Mouse (Mus musculus): ENCODE measurements around the gene Rgmb. TPM values are rescaled to one million over a fixed set of nuclear protein-coding genes. Genes with fewer than 3 reads are reported as not detected.

The Rgmb gene
- polyA plus RNA-seq, 1 experiment = 187 TPM

DNA sequence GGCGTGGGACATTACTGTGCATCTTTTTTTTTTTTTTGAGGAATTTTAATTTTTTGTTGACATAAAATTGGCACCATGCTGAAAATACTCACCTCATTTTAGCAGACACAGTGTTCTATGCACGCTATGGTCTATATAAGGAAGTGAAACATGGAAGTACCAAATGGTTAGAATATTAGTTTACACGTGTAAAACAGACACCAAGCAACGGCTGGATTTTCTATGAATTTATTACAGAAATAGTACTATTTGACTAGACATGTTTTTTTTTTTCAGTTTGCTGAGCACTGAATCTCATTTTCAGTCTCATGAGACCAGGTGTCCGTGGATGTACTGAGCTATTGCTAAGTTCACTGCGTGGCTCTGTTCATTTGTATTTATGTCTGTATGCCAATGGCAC, 56.9 kb downstream of the Rgmb start:
- TF ChIP-seq POLR2A (IDR thresholded peaks at IDR 0.05; ENCODE audit: borderline replicate concordance, extremely low read depth, insufficient read depth, insufficient read length, poor library complexity, severe bottlenecking) = no peak
- no peak for TF ChIP-seq CTCF (IDR thresholded peaks at IDR 0.05; ENCODE audit: borderline replicate concordance, extremely low read depth, insufficient read depth, insufficient read length)
- DNase-seq (ENCODE audit: low read depth) = no peak

DNA sequence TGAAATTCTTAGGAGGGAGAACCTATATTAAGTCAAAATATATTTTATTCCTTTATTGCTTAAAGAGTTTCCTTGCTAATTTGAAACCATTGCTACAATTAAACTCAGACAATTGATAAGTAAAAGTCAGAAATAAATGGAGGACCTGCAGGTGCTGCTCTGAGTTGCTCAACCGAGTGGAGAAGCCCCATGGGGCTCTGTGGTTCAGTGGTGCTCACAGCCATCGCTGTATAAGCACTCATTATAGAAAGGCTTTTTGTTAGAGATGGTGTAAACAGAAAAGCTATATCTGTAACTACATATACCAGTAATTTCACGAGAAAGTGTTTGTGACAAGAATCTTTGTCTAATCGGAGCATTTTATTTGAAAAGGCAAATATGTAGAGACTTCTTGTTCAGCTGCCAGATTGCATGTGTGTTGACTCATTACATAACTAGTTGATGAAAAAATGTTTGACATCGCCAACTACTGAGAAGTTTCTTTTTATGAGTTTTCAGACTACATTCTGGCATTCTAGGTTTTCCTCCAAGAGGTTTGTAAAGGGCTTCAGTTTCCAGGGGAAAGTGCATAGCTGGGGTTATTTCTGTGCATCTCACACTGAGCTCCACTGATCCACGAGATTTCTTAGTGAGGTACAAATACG, 61.6 kb downstream of the Rgmb start:
- no peak for DNase-seq (ENCODE audit: low read depth)
- TF ChIP-seq CTCF (IDR thresholded peaks at IDR 0.05; ENCODE audit: borderline replicate concordance, extremely low read depth, insufficient read depth, insufficient read length) = no peak

- DNase-seq (ENCODE audit: low read depth) = no peak
- TF ChIP-seq POLR2A (IDR thresholded peaks at IDR 0.05; ENCODE audit: borderline replicate concordance, extremely low read depth, insufficient read depth, insufficient read length, poor library complexity, severe bottlenecking) (no peak), CTCF (IDR thresholded peaks at IDR 0.05; ENCODE audit: borderline replicate concordance, extremely low read depth, insufficient read depth, insufficient read length) (no peak)
These were observed 69.6 kb downstream of the Rgmb start for GRCm38 (mm10) chr17:15761191-15761590.

Other genes with a start within 250 kb of the Rgmb start
- 6.5 and 10.4 TPM in 2 replicates for gene Chd1, start 126.1 kb downstream of the Rgmb start, polyA plus RNA-seq (2012; rRNA removed)